Mouse (Mus musculus): ENCODE results near the gene Cntn4.
"Not testable (repeated sequence)": the region's sequence is repeated elsewhere in the genome, so short reads cannot be mapped to it uniquely, and the experiment has no call there.

The Cntn4 gene

GRCm38 (mm10) chr6:106277139-106277538 lies 599.7 kb downstream of the Cntn4 start:
- in situ Hi-C loops (cut with MboI; ENCODE audit: low pct_unique_long_range_greater_than_20kb in 1 of 2, low sequenced_read_pairs in 2 of 2, unreplicated experiment in 1 of 2) = no loop called here

GRCm38 (mm10) chr6:106281621-106282020 lies 604.2 kb downstream of the Cntn4 start:
- in situ Hi-C loops (cut with MboI; ENCODE audit: low pct_unique_long_range_greater_than_20kb in 1 of 2, low sequenced_read_pairs in 2 of 2, unreplicated experiment in 1 of 2) = no loop called here

DNA sequence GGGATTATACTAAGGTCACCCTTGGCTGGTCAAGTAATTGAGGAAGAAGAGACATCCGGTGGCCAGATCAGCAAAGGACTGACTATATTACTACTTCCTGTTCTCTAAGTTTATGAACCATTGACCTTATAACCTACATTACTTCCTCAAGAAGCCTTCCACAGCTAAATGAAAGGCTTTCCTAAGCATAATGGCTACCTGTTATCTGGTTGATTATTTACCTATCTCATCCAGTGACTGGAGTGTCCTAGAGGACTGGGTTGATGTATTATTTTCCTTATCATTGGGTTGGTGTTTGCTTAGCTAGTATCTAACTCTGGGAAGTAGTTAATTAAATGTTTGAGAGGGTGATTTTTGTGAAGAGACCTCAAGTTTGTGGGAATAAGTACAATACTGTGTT lies 606.4 kb downstream of the Cntn4 start:
- in situ Hi-C loops (cut with MboI; ENCODE audit: low pct_unique_long_range_greater_than_20kb in 1 of 2, low sequenced_read_pairs in 2 of 2, unreplicated experiment in 1 of 2) = no loop called here

- in situ Hi-C loops (cut with MboI; ENCODE audit: low pct_unique_long_range_greater_than_20kb in 1 of 2, low sequenced_read_pairs in 2 of 2, unreplicated experiment in 1 of 2) = no loop called here
These were observed 622.0 kb downstream of the Cntn4 start for GRCm38 (mm10) chr6:106299451-106299850.

- in situ Hi-C loops (cut with MboI; ENCODE audit: low pct_unique_long_range_greater_than_20kb in 1 of 2, low sequenced_read_pairs in 2 of 2, unreplicated experiment in 1 of 2) = no loop called here
These were observed 622.7 kb downstream of the Cntn4 start for GRCm38 (mm10) chr6:106300179-106300578.

GRCm38 (mm10) chr6:106302435-106302834 lies 625.0 kb downstream of the Cntn4 start:
- in situ Hi-C loops (cut with MboI; ENCODE audit: low pct_unique_long_range_greater_than_20kb in 1 of 2, low sequenced_read_pairs in 2 of 2, unreplicated experiment in 1 of 2) = no loop called here

DNA sequence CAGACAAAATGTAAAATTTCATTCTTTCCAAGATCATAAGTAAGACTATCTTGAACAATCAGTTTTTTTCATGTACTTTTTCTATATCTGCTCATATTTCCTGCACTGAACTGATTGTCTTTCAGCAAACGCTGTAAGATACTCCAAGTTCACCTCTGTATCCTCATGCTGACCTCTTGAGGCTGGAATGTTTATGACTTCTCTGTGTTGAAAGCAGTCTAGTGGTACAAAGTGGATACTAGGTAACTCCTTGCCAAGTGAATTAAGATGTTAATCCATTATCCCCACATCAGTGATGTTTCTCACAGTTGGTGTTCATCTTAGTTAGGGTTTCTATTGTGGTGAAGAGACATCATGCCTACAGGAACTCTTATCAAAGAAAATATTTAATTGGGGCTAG lies 651.5 kb downstream of the Cntn4 start:
- in situ Hi-C loops (cut with MboI; ENCODE audit: low pct_unique_long_range_greater_than_20kb in 1 of 2, low sequenced_read_pairs in 2 of 2, unreplicated experiment in 1 of 2) = no loop called here

DNA sequence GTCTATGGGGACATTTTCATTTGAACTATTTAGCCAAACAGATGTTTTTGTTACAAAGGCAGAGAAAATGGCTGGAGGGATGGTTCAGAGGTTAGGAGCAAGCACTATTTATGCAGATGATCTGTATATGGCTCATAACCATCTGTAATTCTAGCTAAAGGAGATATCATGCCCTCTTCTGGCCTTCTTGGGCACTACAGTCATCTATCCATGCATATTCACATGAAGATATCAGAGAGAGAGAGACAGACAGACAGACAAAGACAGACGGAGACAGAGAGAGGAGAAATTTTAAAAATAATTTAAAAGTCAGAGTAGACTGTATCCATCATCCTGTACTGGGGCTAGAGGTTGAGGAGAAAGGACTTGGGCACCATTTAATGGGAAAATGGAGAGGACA lies 652.2 kb downstream of the Cntn4 start:
- in situ Hi-C loops (cut with MboI; ENCODE audit: low pct_unique_long_range_greater_than_20kb in 1 of 2, low sequenced_read_pairs in 2 of 2, unreplicated experiment in 1 of 2) = no loop called here

DNA sequence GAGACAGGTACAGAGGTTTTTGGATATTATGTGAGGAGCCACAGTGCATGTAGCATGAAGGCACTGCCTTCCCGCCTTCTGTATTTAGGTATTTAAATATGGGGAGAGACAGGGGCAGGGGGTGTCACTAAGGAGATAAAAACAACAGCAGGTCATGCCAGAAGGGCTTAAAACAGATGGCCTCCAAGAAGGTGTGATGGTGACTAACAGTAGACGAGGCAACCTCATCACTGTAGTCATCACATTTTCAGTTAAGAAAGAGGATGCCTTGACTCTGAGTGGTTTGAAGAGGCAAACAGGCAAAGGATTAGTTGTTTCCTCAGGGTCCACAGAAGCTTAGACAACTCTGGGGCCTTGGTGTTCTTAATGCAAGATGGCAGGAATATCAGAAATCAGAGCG lies 655.0 kb downstream of the Cntn4 start:
- in situ Hi-C loops (cut with MboI; ENCODE audit: low pct_unique_long_range_greater_than_20kb in 1 of 2, low sequenced_read_pairs in 2 of 2, unreplicated experiment in 1 of 2) = no loop called here

- in situ Hi-C loops (cut with MboI; ENCODE audit: low pct_unique_long_range_greater_than_20kb in 1 of 2, low sequenced_read_pairs in 2 of 2, unreplicated experiment in 1 of 2) = no loop called here
These were observed 655.5 kb downstream of the Cntn4 start for GRCm38 (mm10) chr6:106332933-106333332.

- in situ Hi-C loops (cut with MboI; ENCODE audit: low pct_unique_long_range_greater_than_20kb in 1 of 2, low sequenced_read_pairs in 2 of 2, unreplicated experiment in 1 of 2) = no loop called here
These were observed 657.6 kb downstream of the Cntn4 start for GRCm38 (mm10) chr6:106335066-106335465.

DNA sequence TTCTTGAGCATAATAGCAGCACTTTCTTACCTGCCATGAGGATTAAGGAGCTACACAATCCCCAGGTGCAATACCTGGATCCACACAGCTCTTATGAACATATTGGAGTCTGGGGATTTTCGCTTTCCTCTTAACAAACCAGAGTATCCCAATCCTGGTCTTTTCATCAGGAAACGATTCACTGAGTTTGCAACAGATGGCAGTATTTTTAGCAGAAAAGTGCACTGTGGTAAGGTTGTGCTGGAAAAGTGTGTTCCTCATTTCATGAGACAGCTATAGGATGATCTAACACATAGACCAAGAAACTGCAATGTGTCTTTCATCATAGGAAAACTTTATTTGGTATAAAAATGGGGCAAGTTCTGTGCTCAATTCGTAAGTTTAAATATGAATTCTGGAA lies 659.3 kb downstream of the Cntn4 start:
- in situ Hi-C loops (cut with MboI; ENCODE audit: low pct_unique_long_range_greater_than_20kb in 1 of 2, low sequenced_read_pairs in 2 of 2, unreplicated experiment in 1 of 2) = no loop called here

DNA sequence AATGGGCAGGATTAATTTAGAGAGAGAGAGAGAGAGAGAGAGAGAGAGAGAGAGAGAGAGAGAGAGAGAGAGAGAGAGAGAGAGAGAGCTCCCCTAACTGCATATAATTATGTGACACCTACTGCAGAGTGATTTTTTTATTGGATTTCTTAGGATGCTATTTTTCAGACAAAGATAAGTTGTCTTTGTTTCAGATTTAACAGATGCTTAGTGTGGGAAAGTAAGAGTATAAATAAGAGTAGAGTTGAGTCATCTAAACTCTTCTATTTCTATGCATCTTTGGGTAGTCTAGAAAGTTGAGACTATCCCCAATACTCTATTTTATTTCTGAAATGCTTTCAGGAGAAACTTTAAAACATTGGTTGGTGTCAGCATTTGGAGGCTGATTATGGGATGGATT lies 660.4 kb downstream of the Cntn4 start:
- in situ Hi-C loops (cut with MboI; ENCODE audit: low pct_unique_long_range_greater_than_20kb in 1 of 2, low sequenced_read_pairs in 2 of 2, unreplicated experiment in 1 of 2) = no loop called here

- in situ Hi-C loops (cut with MboI; ENCODE audit: low pct_unique_long_range_greater_than_20kb in 1 of 2, low sequenced_read_pairs in 2 of 2, unreplicated experiment in 1 of 2) = no loop called here
These were observed 663.7 kb downstream of the Cntn4 start for GRCm38 (mm10) chr6:106341114-106341513.

DNA sequence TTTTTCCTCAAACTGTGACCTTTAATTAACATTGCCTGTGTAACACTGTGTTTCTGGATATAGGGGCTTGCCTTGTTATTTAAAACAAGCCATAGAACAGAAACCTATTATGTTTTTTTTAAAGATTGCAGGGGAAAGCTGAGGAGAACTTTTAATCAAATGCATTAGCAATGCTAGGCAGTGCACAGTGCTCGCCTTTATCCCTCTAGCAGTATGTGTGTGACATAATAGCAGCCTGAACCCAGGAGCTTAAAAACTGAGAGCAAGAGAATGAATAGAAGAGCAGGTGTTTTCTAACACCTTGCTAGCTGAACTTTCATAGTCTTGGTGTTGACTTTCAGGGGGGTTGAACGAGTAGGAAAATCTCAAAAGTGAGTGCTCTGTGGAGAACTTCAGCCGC lies 672.6 kb downstream of the Cntn4 start:
- in situ Hi-C loops (cut with MboI; ENCODE audit: low pct_unique_long_range_greater_than_20kb in 1 of 2, low sequenced_read_pairs in 2 of 2, unreplicated experiment in 1 of 2) = no loop called here

GRCm38 (mm10) chr6:106351389-106351788 lies 673.9 kb downstream of the Cntn4 start:
- in situ Hi-C loops (cut with MboI; ENCODE audit: low pct_unique_long_range_greater_than_20kb in 1 of 2, low sequenced_read_pairs in 2 of 2, unreplicated experiment in 1 of 2) = no loop called here

DNA sequence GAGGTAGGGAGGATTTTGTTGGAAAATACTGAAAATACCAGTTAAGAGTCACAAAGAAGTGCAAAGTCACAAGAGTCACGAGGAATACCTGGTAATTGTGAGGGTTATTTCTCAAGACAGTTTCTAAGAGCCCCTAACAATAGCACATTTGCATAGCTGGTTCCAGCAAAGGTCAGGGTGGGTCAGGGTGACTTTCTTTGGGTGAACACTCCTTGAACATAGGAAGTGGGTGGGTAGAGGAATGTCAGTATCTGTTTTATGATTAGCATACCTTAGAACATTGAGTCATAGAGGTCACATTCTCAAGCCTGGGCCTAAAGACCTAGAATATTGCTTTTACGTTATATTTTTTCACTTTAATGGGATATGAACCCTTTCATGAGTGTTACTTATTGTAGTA lies 681.3 kb downstream of the Cntn4 start:
- in situ Hi-C loops (cut with MboI; ENCODE audit: low pct_unique_long_range_greater_than_20kb in 1 of 2, low sequenced_read_pairs in 2 of 2, unreplicated experiment in 1 of 2) = not testable (repeated sequence)

DNA sequence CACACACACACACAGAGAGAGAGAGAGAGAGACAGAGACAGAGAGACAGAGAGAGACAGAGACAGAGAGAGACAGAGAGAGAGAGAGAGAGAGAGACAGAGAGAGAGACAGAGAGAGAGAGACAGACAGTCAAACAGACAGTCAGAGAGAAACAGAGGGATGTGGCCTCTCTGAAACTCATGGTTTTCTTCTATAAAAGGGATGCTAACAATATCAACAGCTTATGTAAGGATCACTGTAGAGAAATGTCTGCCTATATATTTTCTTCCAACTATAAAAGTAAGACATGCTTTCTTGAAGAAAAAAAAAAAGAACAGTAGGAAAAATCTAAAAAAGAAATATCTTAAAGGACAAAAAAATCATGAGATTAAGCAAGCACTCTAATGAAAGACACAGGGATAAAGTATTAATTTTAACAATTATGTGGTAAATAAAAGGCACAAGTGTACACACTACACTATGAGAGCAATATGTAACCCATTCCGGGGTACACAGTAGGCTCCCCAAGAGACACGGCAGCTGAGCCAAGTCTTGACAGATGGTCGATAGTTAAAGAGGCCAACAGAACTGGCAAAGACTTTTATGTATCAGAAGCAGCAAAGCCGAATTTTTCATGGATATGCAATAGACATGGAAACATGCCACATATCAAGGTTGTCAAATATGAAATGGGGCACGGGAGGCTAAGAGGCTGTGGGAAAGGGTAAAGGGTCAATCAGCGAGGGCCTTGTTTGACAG lies 704.0 kb downstream of the Cntn4 start:
- in situ Hi-C loops (cut with MboI; ENCODE audit: low pct_unique_long_range_greater_than_20kb in 1 of 2, low sequenced_read_pairs in 2 of 2, unreplicated experiment in 1 of 2) = no loop called here

DNA sequence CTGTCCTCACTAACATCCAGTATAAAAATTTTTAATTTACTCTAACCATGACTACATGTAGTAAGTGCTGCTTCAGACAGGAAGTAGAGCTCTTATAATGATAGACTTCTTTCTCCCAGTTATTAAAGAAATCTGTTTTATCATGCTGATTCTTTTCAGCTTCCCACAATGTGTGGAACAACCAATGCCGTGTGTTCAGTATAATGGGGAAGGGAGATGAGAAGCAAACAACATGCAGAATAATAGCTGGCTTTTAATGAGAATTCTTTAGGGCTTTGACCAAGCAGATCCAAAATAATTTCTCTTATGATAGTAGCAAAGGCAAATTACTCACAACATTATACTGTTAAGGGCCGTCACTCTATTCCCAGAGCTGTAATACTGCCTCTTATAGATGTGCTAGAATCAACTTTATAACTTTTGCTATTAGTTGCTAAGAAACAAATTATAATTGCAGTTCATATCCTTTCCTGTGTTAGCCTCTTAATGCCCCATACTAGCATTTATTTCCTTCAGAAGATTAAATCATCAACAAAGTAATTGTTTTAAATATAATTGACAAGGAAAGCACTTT lies 710.5 kb downstream of the Cntn4 start:
- in situ Hi-C loops (cut with MboI; ENCODE audit: low pct_unique_long_range_greater_than_20kb in 1 of 2, low sequenced_read_pairs in 2 of 2, unreplicated experiment in 1 of 2) = no loop called here

GRCm38 (mm10) chr6:106408014-106408413 lies 730.6 kb downstream of the Cntn4 start:
- in situ Hi-C loops (cut with MboI; ENCODE audit: low pct_unique_long_range_greater_than_20kb in 1 of 2, low sequenced_read_pairs in 2 of 2, unreplicated experiment in 1 of 2) = no loop called here

Data from mouse embryonic stem cell (cell line).